Mouse (Mus musculus) forebrain, embryonic 11.5 days (tissue): ENCODE measurements at regions not wholly inside any gene's neighbourhood (a gene's known extent, or its start where the extent isn't known, plus 50 kb on each side); places are given as distances from the start of the nearest gene placed in this dataset.

ENCODE experiments used
- ATAC-seq: fragments of 200-750 bp; cut with Nextera tagmentation; replicated peaks from 2 replicates; pipeline ENCODE4 v1.8.0; 2017; ENCODE audit warnings: moderate TSS enrichment; ENCODE audit not compliant: low FRiP score
- DNase-seq: peaks from one replicate; pipeline ENCODE4 v3.0.0-alpha.2; 2017; ENCODE audit warnings: low spot score
- H3K27ac ChIP-seq: fragments of 300-500 bp; sonication (generic); 2 replicates; pipeline ENCODE4 v1.5.1; 2014; ENCODE audit warnings: low read depth, low read length
- H3K27me3 ChIP-seq: fragments of 300-500 bp; sonication (generic); 2 replicates; pipeline ENCODE4 v1.6.1; 2014; ENCODE audit warnings: mild to moderate bottlenecking, low read length, mixed read lengths; ENCODE audit not compliant: control insufficient read depth, insufficient read depth
- H3K36me3 ChIP-seq: fragments of 300-500 bp; sonication (generic); 2 replicates; pipeline ENCODE4 v1.6.1; 2014; ENCODE audit warnings: mild to moderate bottlenecking, low read length, moderate library complexity, mixed read lengths; ENCODE audit not compliant: control insufficient read depth, insufficient read depth
- H3K4me1 ChIP-seq: fragments of 300-500 bp; sonication (generic); replicated peaks from 2 replicates; pipeline ENCODE4 v1.6.1; 2014; ENCODE audit warnings: low read length, mixed read lengths; ENCODE audit not compliant: control insufficient read depth, insufficient read depth
- H3K4me2 ChIP-seq: fragments of 300-500 bp; sonication (generic); 2 replicates; pipeline ENCODE4 v1.6.1; 2014; ENCODE audit warnings: low read depth, mild to moderate bottlenecking, low read length, moderate library complexity, mixed read lengths; ENCODE audit not compliant: severe bottlenecking
- H3K4me3 ChIP-seq: fragments of 300-500 bp; sonication (generic); 2 replicates; pipeline ENCODE4 v1.5.1; 2014; ENCODE audit warnings: low read depth, low read length
- H3K9ac ChIP-seq: fragments of 300-500 bp; sonication (generic); 2 replicates; pipeline ENCODE4 v1.6.1; 2014; ENCODE audit warnings: low read length
- H3K9me3 ChIP-seq: fragments of 300-500 bp; sonication (generic); 2 replicates; pipeline ENCODE4 v1.6.1; 2016; ENCODE audit warnings: low read length, mixed read lengths; ENCODE audit not compliant: control insufficient read depth
- WGBS: fragments of 180-500 bp; shearing (Covaris S2); extraction: QIAGEN DNeasy Blood & Tissue Kit; methylation state at CpG from one replicate; pipeline ENCODE4 v1.1.7; 2014; 5-methylcytosine and 5-hydroxymethylcytosine counted together

- no peak overlapping the region for H3K4me2 ChIP-seq
- no peaks in the 10 kb centered on the region for H3K9me3 ChIP-seq
- H3K4me3 ChIP-seq = no peak overlapping the region
- 96% methylated on average over 25 of the region's 25 CpGs for WGBS
- ATAC-seq (no peak), DNase-seq (no peak)
- H3K27ac ChIP-seq = no peak overlapping the region
- no peak overlapping the region for H3K9ac ChIP-seq
- no peaks in the 10 kb centered on the region for H3K4me1 ChIP-seq
- H3K36me3 ChIP-seq = no peaks in the 10 kb centered on the region
- H3K27me3 ChIP-seq = no peaks in the 10 kb centered on the region
Measured at GRCm38 (mm10) chr2:39420696-39421095, 194.4 kb upstream of the Ppp6c start.

DNA sequence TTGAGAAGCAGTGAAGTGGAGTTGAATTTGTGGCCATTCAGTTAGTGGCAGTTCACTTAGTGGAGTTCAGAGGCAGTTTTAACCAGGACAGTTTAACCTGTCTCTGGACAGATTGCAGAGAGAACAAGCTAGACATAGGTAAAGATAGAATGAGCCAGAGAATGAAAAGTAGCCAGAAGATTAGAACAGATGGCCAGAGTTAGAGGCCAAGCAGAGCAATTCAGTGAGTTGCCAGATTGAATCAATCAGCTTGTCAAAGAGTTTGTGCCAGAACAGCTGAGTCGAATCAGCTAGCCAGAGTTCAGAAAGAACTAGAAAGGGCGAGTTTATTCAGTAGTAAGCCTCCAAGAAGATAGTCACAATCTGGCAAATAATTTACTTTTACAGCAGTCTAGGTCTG lies 174.1 kb upstream of the Ppp6c start:
- H3K4me3 ChIP-seq = no peak overlapping the region
- no peak overlapping the region for H3K4me2 ChIP-seq
- H3K27me3 ChIP-seq = no peaks in the 10 kb centered on the region
- no peaks in the 10 kb centered on the region for H3K9me3 ChIP-seq
- H3K27ac ChIP-seq = no peak overlapping the region
- ATAC-seq (no peak), DNase-seq (no peak)
- WGBS = 78% methylated on average over 2 of the region's 2 CpGs
- H3K36me3 ChIP-seq = no peaks in the 10 kb centered on the region
- no peaks in the 10 kb centered on the region for H3K4me1 ChIP-seq
- H3K9ac ChIP-seq = no peak overlapping the region

DNA sequence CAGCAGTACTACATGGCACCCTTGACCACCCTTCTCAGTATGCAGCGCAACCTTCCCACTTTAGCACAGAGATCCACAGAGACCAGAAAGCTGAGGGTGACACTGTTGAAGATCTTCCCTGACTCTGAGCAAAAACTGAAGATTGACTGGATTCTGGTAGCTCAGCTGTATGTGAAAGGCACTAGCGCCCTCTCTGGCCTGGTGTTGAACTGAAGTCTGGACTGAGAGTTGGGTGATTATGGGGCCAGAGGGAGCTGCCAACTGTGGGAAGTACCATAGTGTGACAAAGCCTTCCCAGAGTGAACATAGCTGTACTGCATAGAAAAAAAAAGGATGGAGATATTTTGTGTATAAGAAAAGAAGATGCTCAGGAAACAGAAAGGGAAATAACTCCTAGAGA lies 173.3 kb upstream of the Ppp6c start:
- no peaks in the 10 kb centered on the region for H3K36me3 ChIP-seq
- no peak overlapping the region for H3K27ac ChIP-seq
- whole genome bisulfite sequencing = 68% methylated on average over 2 of the region's 2 CpGs
- no peaks in the 10 kb centered on the region for H3K9me3 ChIP-seq
- no peak overlapping the region for H3K4me3 ChIP-seq
- no peak overlapping the region for H3K9ac ChIP-seq
- H3K27me3 ChIP-seq = no peaks in the 10 kb centered on the region
- no peaks in the 10 kb centered on the region for H3K4me1 ChIP-seq
- ATAC-seq = 0 out of 2 replicates have a peak, but pooled peaks have one; percentile 46
- no peak for DNase-seq
- H3K4me2 ChIP-seq = no peak overlapping the region

GRCm38 (mm10) chr2:39394643-39395042 lies 168.4 kb upstream of the Ppp6c start:
- no peak overlapping the region for H3K4me2 ChIP-seq
- DNase-seq = no peak
- no peak overlapping the region for H3K4me3 ChIP-seq
- H3K9me3 ChIP-seq = no peaks in the 10 kb centered on the region
- WGBS = 62% methylated on average over 3 of the region's 3 CpGs
- no peak overlapping the region for H3K9ac ChIP-seq
- H3K36me3 ChIP-seq = no peaks in the 10 kb centered on the region
- ATAC-seq = no peak
- H3K27me3 ChIP-seq = no peaks in the 10 kb centered on the region
- H3K27ac ChIP-seq = no peak overlapping the region
- no peaks in the 10 kb centered on the region for H3K4me1 ChIP-seq

DNA sequence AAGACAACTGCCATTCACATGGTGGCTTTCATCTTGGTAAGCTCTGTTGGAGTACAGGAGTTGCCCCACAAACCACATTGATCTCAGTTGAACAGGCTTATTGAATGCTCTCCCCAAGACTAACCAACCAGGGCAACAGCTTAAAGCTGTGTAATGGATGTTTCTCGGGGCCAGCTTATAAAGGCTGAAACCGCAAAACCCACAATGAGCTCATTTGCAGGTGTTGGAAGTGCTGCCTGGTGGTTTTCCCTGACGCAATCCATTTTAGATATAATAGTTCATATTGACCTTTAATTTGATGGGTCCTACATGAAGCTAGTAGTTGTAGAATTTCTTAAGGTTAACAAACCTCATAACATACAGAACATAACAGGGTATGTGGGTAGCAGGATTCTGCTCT lies 151.0 kb upstream of the Ppp6c start:
- no peak overlapping the region for H3K4me3 ChIP-seq
- H3K4me1 ChIP-seq = no peaks in the 10 kb centered on the region
- no peak overlapping the region for H3K27ac ChIP-seq
- no peak overlapping the region for H3K4me2 ChIP-seq
- no peak overlapping the region for H3K9ac ChIP-seq
- DNase-seq = no peak
- no peaks in the 10 kb centered on the region for H3K9me3 ChIP-seq
- H3K36me3 ChIP-seq = no peaks in the 10 kb centered on the region
- no peaks in the 10 kb centered on the region for H3K27me3 ChIP-seq
- ATAC-seq = no peak
- WGBS = 86% methylated on average over 3 of the region's 3 CpGs

DNA sequence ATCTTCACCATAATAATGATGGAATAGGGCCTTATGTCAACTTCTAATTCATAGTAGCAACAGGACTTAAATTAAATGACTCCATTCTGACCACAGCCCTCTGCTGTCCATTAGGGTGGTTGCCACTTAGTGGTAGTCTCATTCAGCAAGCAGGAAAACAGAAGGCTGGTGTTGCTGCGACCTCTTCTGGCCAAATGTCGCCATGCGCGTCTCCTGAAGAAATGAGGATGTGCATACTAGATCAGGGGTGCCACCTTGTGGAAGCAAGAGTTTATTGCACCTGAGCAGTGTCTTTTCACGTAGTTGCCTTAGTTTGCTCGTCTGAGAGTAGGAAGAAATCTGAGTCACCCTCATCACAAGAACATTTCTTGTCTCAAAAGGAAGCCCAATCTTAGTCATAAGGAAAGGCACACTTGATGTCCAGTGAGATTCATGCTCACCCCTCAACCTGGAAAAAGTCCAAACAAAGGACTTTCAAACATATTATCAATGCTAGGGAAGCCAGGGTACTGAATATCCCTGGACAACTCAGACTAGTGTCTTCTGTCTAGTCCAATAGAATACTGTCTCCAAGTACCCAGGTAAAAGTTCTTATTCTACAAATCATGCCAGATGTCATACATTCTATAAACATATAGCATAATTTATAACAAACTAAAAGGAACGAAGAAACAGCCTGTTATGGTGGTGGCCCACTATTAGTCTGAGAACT lies 147.0 kb upstream of the Ppp6c start:
- no peaks in the 10 kb centered on the region for H3K9me3 ChIP-seq
- DNase-seq (peak; percentile 94), ATAC-seq (peak; percentile 91)
- no peaks in the 10 kb centered on the region for H3K4me1 ChIP-seq
- no peaks in the 10 kb centered on the region for H3K27me3 ChIP-seq
- no peak overlapping the region for H3K9ac ChIP-seq
- H3K36me3 ChIP-seq = no peaks in the 10 kb centered on the region
- no peak overlapping the region for H3K4me3 ChIP-seq
- H3K27ac ChIP-seq = no peak overlapping the region
- H3K4me2 ChIP-seq = no peak overlapping the region
- WGBS = 15% methylated on average over 7 of the region's 7 CpGs

DNA sequence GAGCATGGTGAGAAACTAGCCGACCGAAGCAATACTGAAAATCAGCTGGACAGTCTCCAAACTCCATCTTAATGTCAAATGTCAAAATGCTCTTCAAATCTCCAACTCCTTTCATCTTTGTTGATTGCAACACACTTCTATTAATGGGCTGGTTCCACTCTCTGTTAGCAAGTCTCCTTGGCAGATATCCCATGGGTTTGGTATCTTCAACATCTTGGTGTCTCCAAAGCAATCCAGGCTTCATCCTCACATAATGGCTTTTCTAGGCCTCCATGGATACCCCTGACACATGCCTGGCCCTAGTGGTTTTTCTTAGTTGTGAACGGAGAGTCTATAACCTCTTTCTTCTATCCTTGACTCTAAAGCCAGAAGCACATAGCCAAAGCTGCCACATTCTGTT lies 118.0 kb upstream of the Ppp6c start:
- H3K4me1 ChIP-seq = no peaks in the 10 kb centered on the region
- DNase-seq (no peak), ATAC-seq (no peak)
- 96% methylated on average over 3 of the region's 3 CpGs for WGBS
- H3K36me3 ChIP-seq = no peaks in the 10 kb centered on the region
- no peaks in the 10 kb centered on the region for H3K9me3 ChIP-seq
- H3K4me3 ChIP-seq = no peak overlapping the region
- no peaks in the 10 kb centered on the region for H3K27me3 ChIP-seq
- H3K9ac ChIP-seq = no peak overlapping the region
- H3K27ac ChIP-seq = no peak overlapping the region
- no peak overlapping the region for H3K4me2 ChIP-seq

DNA sequence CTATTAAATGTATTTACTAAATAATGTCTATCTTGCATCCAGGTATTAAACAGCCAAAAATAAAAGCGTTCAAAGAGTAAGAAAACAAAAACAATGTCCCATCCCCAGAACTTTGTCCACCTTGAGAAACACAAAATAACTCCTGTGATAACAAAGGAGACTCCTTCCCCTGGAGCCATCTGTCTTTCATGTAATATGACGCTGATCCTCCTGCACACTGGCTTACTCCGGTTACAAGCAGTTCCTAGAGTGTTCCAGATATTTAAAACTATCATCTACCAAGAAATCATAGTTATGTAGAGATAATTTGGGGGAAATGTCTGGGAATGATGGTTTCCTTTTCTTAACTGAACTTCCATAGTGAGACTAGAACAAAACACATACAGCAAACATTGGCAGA lies 114.2 kb upstream of the Ppp6c start:
- H3K9me3 ChIP-seq = no peaks in the 10 kb centered on the region
- no peak overlapping the region for H3K9ac ChIP-seq
- H3K36me3 ChIP-seq = no peaks in the 10 kb centered on the region
- DNase-seq = no peak
- no peak for ATAC-seq
- 78% methylated on average over 3 of the region's 3 CpGs for WGBS
- H3K4me1 ChIP-seq = no peaks in the 10 kb centered on the region
- H3K27me3 ChIP-seq = no peaks in the 10 kb centered on the region
- no peak overlapping the region for H3K27ac ChIP-seq
- H3K4me3 ChIP-seq = no peak overlapping the region
- H3K4me2 ChIP-seq = no peak overlapping the region

DNA sequence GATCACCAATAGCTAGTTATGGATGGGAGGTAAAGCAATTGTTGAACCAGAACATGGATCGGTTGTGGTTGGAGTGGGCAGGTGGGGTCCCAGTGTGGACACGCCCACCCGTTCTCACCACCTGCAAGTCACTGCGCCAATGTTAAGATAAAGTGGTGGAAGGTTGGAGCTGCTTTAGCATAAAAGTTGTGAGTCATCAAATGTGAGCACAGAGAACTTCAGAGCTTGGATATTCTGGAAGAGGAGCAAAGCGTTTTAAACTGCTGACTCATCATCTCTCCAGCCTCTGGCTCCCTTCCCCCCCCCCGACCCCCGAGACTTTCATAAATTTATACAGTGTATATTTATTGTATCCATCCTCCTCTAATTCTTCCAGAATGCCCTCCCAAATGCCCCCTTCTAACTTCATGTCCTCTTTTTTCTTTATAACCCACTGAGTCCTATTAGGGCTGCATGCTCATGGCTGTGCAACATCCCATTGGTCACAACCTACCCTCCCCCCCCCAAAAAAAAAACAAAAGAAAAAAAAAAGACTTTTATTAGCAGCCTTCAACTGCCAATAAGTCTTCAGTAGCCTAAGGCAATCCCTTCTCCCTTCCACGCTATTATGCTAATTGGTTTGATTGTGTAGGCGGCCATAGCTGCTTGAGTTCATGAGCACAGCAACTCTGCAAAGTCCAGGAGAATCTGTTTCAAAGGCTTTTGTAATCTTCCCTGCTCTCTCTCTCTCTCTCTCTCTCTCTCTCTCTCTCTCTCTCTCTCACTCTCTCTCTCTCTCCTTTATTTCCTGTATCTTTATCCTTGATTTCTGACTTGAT lies 112.8 kb upstream of the Ppp6c start:
- DNase-seq = no peak
- H3K36me3 ChIP-seq = no peaks in the 10 kb centered on the region
- H3K4me2 ChIP-seq = no peak overlapping the region
- H3K9me3 ChIP-seq = no peaks in the 10 kb centered on the region
- no peak overlapping the region for H3K4me3 ChIP-seq
- 71% methylated on average over 9 of the region's 9 CpGs for WGBS
- H3K27ac ChIP-seq = no peak overlapping the region
- H3K4me1 ChIP-seq = no peaks in the 10 kb centered on the region
- H3K27me3 ChIP-seq = no peaks in the 10 kb centered on the region
- peak; percentile 89 for ATAC-seq
- no peak overlapping the region for H3K9ac ChIP-seq
